8 mouse cellular contexts compared by ENCODE assay signal in the genomic region with DNA sequence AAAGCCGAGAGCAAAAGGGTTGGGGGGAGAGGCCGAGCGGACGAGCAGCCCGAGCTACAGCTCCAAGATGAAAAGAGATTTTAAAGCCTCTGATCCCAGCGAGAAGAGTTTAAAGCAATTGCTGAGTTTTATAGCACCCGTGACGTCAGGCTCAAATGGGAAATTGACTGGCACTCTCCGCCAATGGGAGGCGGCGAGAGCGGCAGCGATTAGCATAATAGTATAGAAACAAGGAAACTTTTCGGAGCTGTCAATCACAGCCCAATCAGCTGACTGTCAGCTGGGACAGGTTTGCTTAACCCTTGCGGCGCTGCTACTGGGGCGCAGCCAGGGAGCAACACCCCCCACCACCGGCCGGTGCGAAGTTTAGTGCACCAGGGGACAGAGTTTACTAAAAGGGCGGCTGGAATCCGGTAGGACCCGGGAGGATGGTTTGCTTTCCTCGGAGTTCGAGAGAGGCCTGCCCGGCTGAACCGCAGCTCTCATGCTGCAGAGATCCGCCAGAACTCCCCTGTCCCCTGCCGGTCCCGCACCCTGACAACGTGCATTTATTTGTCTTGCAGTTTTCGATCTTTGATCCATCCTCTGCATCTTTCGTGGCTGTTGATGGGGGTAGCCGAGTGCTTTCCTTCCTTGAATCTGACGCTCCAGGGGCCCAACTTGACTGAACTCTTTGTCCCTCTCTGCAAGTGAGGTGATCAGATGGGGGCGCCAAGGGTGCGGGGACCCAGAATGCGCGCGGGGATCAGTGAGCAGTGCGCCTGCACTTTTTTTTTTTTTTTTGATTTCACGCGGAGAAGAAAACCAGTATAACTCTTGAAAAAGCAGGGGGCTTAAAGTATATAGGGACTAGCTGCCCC. TPM values are rescaled to one million over a fixed set of nuclear protein-coding genes. Genes with fewer than 3 reads are reported as not detected.
DNase-seq lines count a peak whose midpoint lies in the region; ATAC-seq and TF ChIP-seq lines count a peak whose summit lies in the region.

Maf (minus strand) TSS at position 64 of the 860 bp plus-strand sequence.

- H3K4me2 ChIP-seq in forebrain, postnatal 0 days (ENCODE audit: low read depth) = peak within 1 kb of the TSS; percentile 97
- H3K4me2 ChIP-seq in neural tube, embryonic 14.5 days (ENCODE audit: low read depth, low read length) = peak within 1 kb of the TSS; percentile 88

- peak; percentile 65 for ATAC-seq in forebrain, postnatal 0 days
- peak; percentile 67 for ATAC-seq in neural tube, embryonic 14.5 days (ENCODE audit: low read depth)

- peaks cover 12% of the 10 kb centered on the region for H3K4me1 ChIP-seq in E14TG2a.4 (replicated peaks; ENCODE audit: low read depth, low read length)
- peaks cover 8% of the 10 kb centered on the region; the same call in 1 of the 2 replicates for H3K4me1 ChIP-seq in forebrain, postnatal 0 days (ENCODE audit: insufficient read depth)
- peaks cover 3% of the 10 kb centered on the region; the same call in 1 of the 2 replicates for H3K4me1 ChIP-seq in neural tube, embryonic 14.5 days (ENCODE audit: control insufficient read depth, insufficient read depth, low read length)

- no peaks in the 10 kb centered on the region for H3K36me3 ChIP-seq in E14TG2a.4 (ENCODE audit: insufficient read depth, low read length)
- no peaks in the 10 kb centered on the region for H3K36me3 ChIP-seq in forebrain, postnatal 0 days (ENCODE audit: insufficient read depth)
- H3K36me3 ChIP-seq in neural tube, embryonic 14.5 days (ENCODE audit: control insufficient read depth, insufficient read depth, low read length) = no peaks in the 10 kb centered on the region

- H3K27ac ChIP-seq in forebrain, postnatal 0 days (ENCODE audit: low read depth, low read length) = peak within 1 kb of the TSS; percentile 74
- peak within 1 kb of the TSS; percentile 86 for H3K27ac ChIP-seq in neural tube, embryonic 14.5 days (ENCODE audit: low read depth, low read length)

- peak; percentile 70 for DNase-seq in cerebellum, adult 11-12 months
- DNase-seq in forebrain, postnatal 0 days = peak; percentile 83
- DNase-seq in heart, postnatal 36 days = peak; percentile 76 to 83
- peak; percentile 64 to 78 for DNase-seq in layer of hippocampus, adult 18-20 months (ENCODE audit: low spot score in 2 of 2)
- DNase-seq in lung, adult 18-20 months = peak; percentile 91
- DNase-seq in testis, postnatal 10 days (ENCODE audit: low spot score) = peak; percentile 82

- peak within 1 kb of the TSS; percentile 78 for H3K4me3 ChIP-seq in E14TG2a.4 (replicated peaks; ENCODE audit: low read length)
- H3K4me3 ChIP-seq in forebrain, postnatal 0 days (ENCODE audit: low read depth, low read length) = peak within 1 kb of the TSS; percentile 55
- H3K4me3 ChIP-seq in neural tube, embryonic 14.5 days (ENCODE audit: low read depth, low read length) = peak within 1 kb of the TSS; percentile 64

- H3K9me3 ChIP-seq in E14TG2a.4 (ENCODE audit: low read length) = 0 out of 2 replicates have a peak, but pooled peaks cover 3% of the 10 kb centered on the region
- no peaks in the 10 kb centered on the region for H3K9me3 ChIP-seq in forebrain, postnatal 0 days (ENCODE audit: low read length)
- no peaks in the 10 kb centered on the region for H3K9me3 ChIP-seq in neural tube, embryonic 14.5 days (ENCODE audit: control insufficient read depth, low read length)

- H3K27me3 ChIP-seq in E14TG2a.4 (ENCODE audit: insufficient read depth, low read length) = peaks cover 68% of the 10 kb centered on the region
- peaks cover 33% of the 10 kb centered on the region for H3K27me3 ChIP-seq in forebrain, postnatal 0 days (ENCODE audit: insufficient read depth, low read length)
- H3K27me3 ChIP-seq in neural tube, embryonic 14.5 days (ENCODE audit: control insufficient read depth, insufficient read depth, low read length) = no peaks in the 10 kb centered on the region

- TF ChIP-seq CTCF in E14TG2a.4 (conservative IDR thresholded peaks at IDR 0.05; ENCODE audit: low read length) = no peak
- TF ChIP-seq CTCF in forebrain, postnatal 0 days (IDR thresholded peaks at IDR 0.05; ENCODE audit: low read depth) = peak; percentile 31; the same call in 1 of the 2 replicates

- WGBS in forebrain, postnatal 0 days = 1% methylated on average over 43 of the region's 43 CpGs
- WGBS in neural tube, embryonic 14.5 days = under 1% methylated on average over 43 of the region's 43 CpGs

- intact Hi-C loops in heart, postnatal 36 days (cut with DNase I) = loop anchor here (5.0 to 10.0 kb wide), 6 partner anchors 306 to 1256 kb away; no protein-coding TSS in a partner anchor

- H3K9ac ChIP-seq in forebrain, postnatal 0 days = peak within 1 kb of the TSS; percentile 60
- peak within 1 kb of the TSS; percentile 76 for H3K9ac ChIP-seq in neural tube, embryonic 14.5 days (replicated peaks; ENCODE audit: low read depth, low read length)

RNA-seq across cellular contexts. Expression of gene Maf, which starts in this region (rescaled TPM):
- total RNA-seq in forebrain, postnatal 0 days (2014; rRNA removed) = 16.7 and 20.9 TPM in 2 replicates
- 4.3 and 5.0 TPM in 2 replicates for polyA plus RNA-seq in forebrain, postnatal 0 days (2015; fragmentation: Nextera tagmentation; extraction: Ambion mirVana)
- total RNA-seq in heart, postnatal 36 days (2021) = 1 to 10 TPM; 8.7 to 9.1 TPM
- total RNA-seq in layer of hippocampus, adult 18-20 months (2021) = 10 to 100 TPM; 18.7 to 19.4 TPM
- polyA plus RNA-seq in neural tube, embryonic 14.5 days (2014; fragmentation: Nextera tagmentation; extraction: Ambion mirVana) = 20.5 and 20.9 TPM in 2 replicates

Comparison
In these comparisons a context has a peak if more than half of its experiments do, and no peak if none do; other contexts are left out.
1. Peak in every context shown above with its lines: DNase-seq, ATAC-seq, H3K4me3 ChIP-seq and H3K27ac ChIP-seq.